Mouse (Mus musculus) C2C12 (cell line): Measurements from ENCODE around the gene Fam168a. TPM values are rescaled to one million over a fixed set of nuclear protein-coding genes. Genes with fewer than 3 reads are reported as not detected.

ENCODE experiments used
- H3K27me3 ChIP-seq: one replicate; pipeline ENCODE4 v1.6.1; 2011; ENCODE audit not compliant: control insufficient read depth, insufficient read depth, insufficient read length
- H3K36me3 ChIP-seq: one replicate; pipeline ENCODE4 v1.6.1; 2011; ENCODE audit not compliant: control insufficient read depth, insufficient read depth
- H3K4me3 ChIP-seq: one replicate; pipeline ENCODE4 v1.5.1; 2011; ENCODE audit warnings: mild to moderate bottlenecking, control low read depth; ENCODE audit not compliant: poor library complexity, insufficient read depth, severe bottlenecking
- H3K79me2 ChIP-seq: one replicate; pipeline ENCODE4 v1.6.1; 2011; ENCODE audit not compliant: control insufficient read depth, insufficient read depth
- H3K79me3 ChIP-seq: one replicate; pipeline ENCODE4 v1.6.1; 2011; ENCODE audit warnings: low read depth, control low read depth
- H3ac ChIP-seq: one replicate; pipeline ENCODE3; 2011; ENCODE audit warnings: low read depth; ENCODE audit not compliant: control insufficient read depth, insufficient read length
- CEBPB ChIP-seq: IDR thresholded peaks from one replicate; pipeline ENCODE4 v1.6.1; 2011; ENCODE audit warnings: low read depth, mild to moderate bottlenecking, control low read depth, moderate library complexity
- CTCF ChIP-seq: IDR thresholded peaks from one replicate; pipeline ENCODE4 v1.5.1; 2011; ENCODE audit not compliant: control insufficient read depth, insufficient read depth, insufficient read length
- FOSL1 ChIP-seq: IDR thresholded peaks from one replicate; pipeline ENCODE4 v1.8.0; 2011; ENCODE audit warnings: mild to moderate bottlenecking, low read length; ENCODE audit not compliant: poor library complexity, insufficient read depth, severe bottlenecking
- MAX ChIP-seq: IDR thresholded peaks from one replicate; pipeline ENCODE4 v1.6.1; 2011; ENCODE audit warnings: mild to moderate bottlenecking, control low read depth
- MYOD1 ChIP-seq: IDR thresholded peaks from one replicate; pipeline ENCODE4 v1.6.1; 2011; ENCODE audit warnings: low read depth; ENCODE audit not compliant: control insufficient read depth, insufficient read length
- MYOG ChIP-seq: IDR thresholded peaks from one replicate; pipeline ENCODE4 v1.6.1; 2011; ENCODE audit not compliant: control insufficient read depth, insufficient read length; ENCODE audit errors: extremely low read depth
- USF1 ChIP-seq: IDR thresholded peaks from one replicate; pipeline ENCODE4 v1.6.1; 2011; ENCODE audit warnings: low read depth, mild to moderate bottlenecking, control low read depth, moderate library complexity
- polyA plus RNA-seq: library from polyadenylated mRNA; unstranded; fragments of >200 nt; fragmentation: generic; extraction: Trizol; gene quantifications from one replicate; pipeline ENCODE4 v1.2.1, GENCODE M21; 2012; ENCODE audit warnings: missing spikeins

Gene Fam168a
- polyA plus RNA-seq, 1 experiment = 30.5 TPM

- H3K79me3 ChIP-seq = peaks cover 4% of the 10 kb centered on the region
- H3ac ChIP-seq = no peak overlapping the region
- no peak overlapping the region for H3K4me3 ChIP-seq
- peaks cover 3% of the 10 kb centered on the region for H3K36me3 ChIP-seq
- no peaks in the 10 kb centered on the region for H3K27me3 ChIP-seq
- peaks cover 20% of the 10 kb centered on the region for H3K79me2 ChIP-seq
- TF ChIP-seq MYOG = no peak
- TF ChIP-seq CTCF = no peak
- no peak for TF ChIP-seq USF1
- no peak for TF ChIP-seq MYOD1
- TF ChIP-seq MAX = no peak
- no peak for TF ChIP-seq CEBPB
- no peak for TF ChIP-seq FOSL1
These were observed 149.5 kb downstream of the Fam168a start for GRCm38 (mm10) chr7:100855795-100856573.

DNA sequence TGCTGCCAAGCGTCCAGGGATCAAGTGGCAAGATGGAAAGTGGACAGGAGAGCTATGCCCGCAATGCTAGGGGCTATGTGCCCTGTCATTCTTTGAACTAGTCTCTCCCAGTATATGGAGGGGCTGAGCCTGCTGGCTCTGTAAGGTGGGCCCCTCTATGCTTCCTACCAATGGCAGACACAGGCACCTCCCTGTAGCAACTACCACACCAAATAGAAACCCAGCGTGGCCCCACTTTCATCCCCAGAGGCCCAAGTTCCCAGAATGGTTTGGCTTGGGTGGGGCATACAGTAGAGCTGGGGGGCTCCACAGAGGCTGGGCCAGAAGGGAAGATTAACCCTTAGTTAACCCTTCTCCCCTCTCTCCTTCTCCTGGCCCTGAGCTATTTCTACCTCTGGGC lies 154.0 kb downstream of the Fam168a start:
- no peaks in the 10 kb centered on the region for H3K36me3 ChIP-seq
- H3K4me3 ChIP-seq = no peak overlapping the region
- peaks cover 12% of the 10 kb centered on the region for H3K79me3 ChIP-seq
- TF ChIP-seq CEBPB (no peak), USF1 (no peak), FOSL1 (no peak), MYOD1 (no peak), CTCF (no peak), MYOG (no peak), MAX (no peak)
- H3ac ChIP-seq = no peak overlapping the region
- no peaks in the 10 kb centered on the region for H3K27me3 ChIP-seq
- peaks cover 37% of the 10 kb centered on the region for H3K79me2 ChIP-seq

DNA sequence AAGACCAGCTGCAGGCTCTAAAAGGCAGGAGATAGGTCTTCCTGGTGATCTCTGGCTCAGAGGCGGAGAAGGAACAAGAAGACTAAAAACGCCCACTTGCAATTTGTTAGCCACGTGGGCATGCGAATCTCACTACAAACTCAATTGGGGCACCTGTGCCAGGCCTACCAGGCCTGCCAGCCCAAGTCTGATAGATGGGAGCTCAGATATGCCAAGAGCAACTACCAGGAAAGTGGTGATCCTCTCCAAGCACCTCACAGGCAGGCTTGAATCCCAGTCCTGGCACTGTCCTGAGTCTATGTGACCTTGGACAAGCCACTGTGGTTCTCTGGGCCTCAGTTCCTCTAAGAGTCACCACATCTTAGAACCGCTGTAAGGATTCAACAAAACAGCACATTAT lies 154.8 kb downstream of the Fam168a start:
- no peak overlapping the region for H3K4me3 ChIP-seq
- H3K27me3 ChIP-seq = no peaks in the 10 kb centered on the region
- H3ac ChIP-seq = no peak overlapping the region
- no peak for TF ChIP-seq MAX
- no peak for TF ChIP-seq USF1
- no peak for TF ChIP-seq FOSL1
- TF ChIP-seq MYOG = no peak
- TF ChIP-seq MYOD1 = no peak
- no peak for TF ChIP-seq CTCF
- no peak for TF ChIP-seq CEBPB
- no peaks in the 10 kb centered on the region for H3K36me3 ChIP-seq
- H3K79me2 ChIP-seq = peaks cover 37% of the 10 kb centered on the region
- H3K79me3 ChIP-seq = peaks cover 12% of the 10 kb centered on the region

DNA sequence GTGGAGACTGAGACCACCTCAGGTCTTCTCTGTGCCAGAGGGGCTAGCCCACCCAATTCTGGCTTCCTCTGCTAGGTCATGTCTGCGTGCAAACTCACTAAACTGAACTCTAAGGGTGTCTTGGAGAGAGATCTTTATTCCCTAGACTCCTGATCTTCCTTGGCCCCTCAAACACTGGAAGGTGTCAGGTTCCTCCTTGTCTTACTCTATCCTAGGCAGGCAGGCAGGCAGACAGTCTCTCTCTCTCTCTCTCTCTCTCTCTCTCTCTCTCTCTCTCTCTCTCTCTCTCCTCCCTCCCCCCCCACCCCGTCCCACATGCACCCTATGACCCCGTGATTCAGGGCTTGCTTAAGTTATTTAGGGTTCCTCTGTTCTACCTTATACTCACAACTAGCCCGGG lies 155.9 kb downstream of the Fam168a start:
- TF ChIP-seq USF1 = no peak
- no peak for TF ChIP-seq CEBPB
- no peak for TF ChIP-seq MYOD1
- no peak for TF ChIP-seq MAX
- no peak for TF ChIP-seq FOSL1
- TF ChIP-seq CTCF = no peak
- no peak for TF ChIP-seq MYOG
- H3K79me2 ChIP-seq = peaks cover 37% of the 10 kb centered on the region
- peaks cover 12% of the 10 kb centered on the region for H3K79me3 ChIP-seq
- no peaks in the 10 kb centered on the region for H3K36me3 ChIP-seq
- no peaks in the 10 kb centered on the region for H3K27me3 ChIP-seq
- peak overlapping the region; percentile 74 for H3ac ChIP-seq
- H3K4me3 ChIP-seq = peak overlapping the region; percentile 57

DNA sequence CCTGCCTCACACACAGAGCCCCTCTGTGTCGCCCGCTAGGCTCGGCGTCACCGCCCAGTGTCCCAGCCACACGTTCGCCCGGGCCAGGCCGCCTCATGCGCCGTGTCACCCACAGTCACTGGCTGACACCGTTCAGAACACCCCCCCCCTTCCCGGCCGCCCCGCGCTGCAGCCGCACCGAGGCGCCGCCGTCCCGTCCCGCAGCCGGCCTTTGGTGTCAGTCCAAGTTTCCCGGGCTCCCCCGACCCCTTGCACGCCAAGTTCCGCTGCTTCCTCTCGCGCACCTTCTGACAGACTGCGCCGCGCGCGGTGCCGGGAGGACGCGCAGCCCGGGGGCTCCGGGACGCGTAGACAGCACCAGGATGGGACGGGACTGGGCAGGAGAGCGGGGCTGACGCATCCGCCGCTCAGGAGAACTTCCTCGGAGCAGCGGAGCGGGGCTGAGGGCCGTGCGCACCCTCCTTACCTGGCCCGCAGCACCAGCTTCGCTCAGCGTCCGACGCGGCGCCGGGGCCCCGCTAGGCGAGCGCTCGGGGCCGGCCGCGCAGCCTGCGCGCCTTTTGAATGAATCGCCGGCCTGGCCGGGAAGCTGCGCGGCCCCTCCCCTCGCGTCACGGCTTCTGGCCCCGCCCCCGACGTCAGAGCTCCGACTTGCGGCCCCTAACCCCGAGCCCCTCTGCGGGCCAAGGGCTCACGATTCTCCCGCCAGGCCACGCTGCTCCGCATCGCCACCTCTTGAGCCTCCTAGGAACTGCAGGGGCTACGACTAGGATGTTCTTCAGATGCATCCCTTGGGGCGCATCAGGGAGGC lies 156.6 kb downstream of the Fam168a start, which contains the start of gene Relt:
TSS of gene Relt (minus strand) at position 619 of the 811 bp plus-strand sequence.
- Histone ChIP-seq H3K36me3 (no peaks in the 10 kb centered on the region), H3ac (peak within 1 kb of the TSS; percentile 74), H3K4me3 (peak within 1 kb of the TSS; percentile 57), H3K79me2 (peaks cover 37% of the 10 kb centered on the region), H3K27me3 (no peaks in the 10 kb centered on the region), H3K79me3 (peaks cover 12% of the 10 kb centered on the region)
- TF ChIP-seq CEBPB = no peak
- TF ChIP-seq CTCF = peak; percentile 63
- no peak for TF ChIP-seq MYOD1
- no peak for TF ChIP-seq MYOG
